Mouse (Mus musculus): ENCODE measurements at regions not wholly inside any gene's neighbourhood (a gene's known extent, or its start where the extent isn't known, plus 50 kb on each side); places are given as distances from the start of the nearest gene placed in this dataset.
A peak's percentile ranks its signal among the peaks of the same experiment; 100 is the strongest.

DNA sequence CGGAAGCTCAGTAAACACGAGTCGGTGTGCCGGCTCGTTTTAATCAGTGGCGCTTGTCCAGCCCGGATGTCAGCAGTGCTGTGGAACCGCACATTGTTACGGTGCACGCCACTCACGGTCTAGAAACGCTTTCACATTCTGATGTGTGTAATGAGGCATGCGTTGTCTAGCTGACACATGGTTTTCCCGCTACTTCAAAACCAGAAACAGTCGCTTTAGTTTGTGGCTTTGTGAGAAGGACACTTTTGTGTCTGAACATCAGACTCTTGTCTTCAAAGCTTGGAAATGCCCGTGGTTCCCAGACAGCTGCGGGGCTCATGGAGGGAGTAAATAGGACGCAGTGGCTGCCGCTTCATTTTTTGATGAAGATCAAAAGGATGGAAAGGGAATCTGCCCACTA lies 77.0 kb upstream of the Lgr5 start:
- H3K36me3 ChIP-seq (ENCODE audit: insufficient read depth, low read length), result no peaks in the 10 kb centered on the region
- ATAC-seq (replicated peaks; ENCODE audit: low FRiP score, low read depth), result no peak
- H3K9me3 ChIP-seq (replicated peaks; ENCODE audit: low read length), result no peaks in the 10 kb centered on the region
- peak overlapping the region; percentile 11; the same call in 1 of the 2 replicates for H3K4me3 ChIP-seq (replicated peaks; ENCODE audit: low read depth, low read length)
- H3K27me3 ChIP-seq (ENCODE audit: insufficient read depth, low read length), result no peaks in the 10 kb centered on the region
- no peak overlapping the region for H3K27ac ChIP-seq
- 45% methylated on average over 19 of the region's 19 CpGs for WGBS
- H3K4me1 ChIP-seq (replicated peaks; ENCODE audit: insufficient read depth, low read length), result no peaks in the 10 kb centered on the region
- H3K4me2 ChIP-seq (ENCODE audit: low read length), result peak overlapping the region; percentile 44
- no peak overlapping the region for H3K9ac ChIP-seq (ENCODE audit: low read depth, low read length)
- DNase-seq (ENCODE audit: low spot score), result peak; percentile 15
- no peak for TF ChIP-seq CTCF (IDR thresholded peaks at IDR 0.05; ENCODE audit: low read depth)

DNA sequence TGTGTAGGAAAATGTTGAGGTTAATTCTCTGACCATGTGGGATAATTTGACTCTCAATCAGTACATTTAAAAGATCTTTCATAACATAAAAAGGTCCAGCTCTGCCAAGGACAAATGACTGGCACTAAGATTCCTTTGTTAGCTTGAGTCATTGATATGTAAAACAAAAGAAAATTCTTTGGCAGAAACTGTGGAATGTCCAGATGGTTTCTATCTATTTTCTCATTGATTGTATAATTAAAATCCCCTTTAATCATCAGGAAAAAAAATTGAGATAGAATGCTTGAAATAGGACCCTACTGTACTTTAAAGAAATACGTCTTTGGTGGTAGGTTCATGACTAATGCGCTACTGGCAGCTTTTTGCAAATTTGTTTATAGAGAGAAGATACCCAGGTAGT lies 89.1 kb upstream of the Lgr5 start:
- no peak overlapping the region for H3K9ac ChIP-seq (ENCODE audit: low read depth, low read length)
- H3K27ac ChIP-seq, result no peak overlapping the region
- DNase-seq (ENCODE audit: low spot score), result no peak
- no peak for TF ChIP-seq CTCF (IDR thresholded peaks at IDR 0.05; ENCODE audit: low read depth)
- H3K4me1 ChIP-seq (replicated peaks; ENCODE audit: insufficient read depth, low read length), result no peaks in the 10 kb centered on the region
- no peaks in the 10 kb centered on the region for H3K36me3 ChIP-seq (ENCODE audit: insufficient read depth, low read length)
- no peaks in the 10 kb centered on the region for H3K27me3 ChIP-seq (ENCODE audit: insufficient read depth, low read length)
- ATAC-seq (replicated peaks; ENCODE audit: low FRiP score, low read depth), result no peak
- WGBS, result 91% methylated on average over 2 of the region's 2 CpGs
- H3K4me3 ChIP-seq (replicated peaks; ENCODE audit: low read depth, low read length), result no peak overlapping the region
- no peak overlapping the region for H3K4me2 ChIP-seq (ENCODE audit: low read length)
- H3K9me3 ChIP-seq (replicated peaks; ENCODE audit: low read length), result no peaks in the 10 kb centered on the region

DNA sequence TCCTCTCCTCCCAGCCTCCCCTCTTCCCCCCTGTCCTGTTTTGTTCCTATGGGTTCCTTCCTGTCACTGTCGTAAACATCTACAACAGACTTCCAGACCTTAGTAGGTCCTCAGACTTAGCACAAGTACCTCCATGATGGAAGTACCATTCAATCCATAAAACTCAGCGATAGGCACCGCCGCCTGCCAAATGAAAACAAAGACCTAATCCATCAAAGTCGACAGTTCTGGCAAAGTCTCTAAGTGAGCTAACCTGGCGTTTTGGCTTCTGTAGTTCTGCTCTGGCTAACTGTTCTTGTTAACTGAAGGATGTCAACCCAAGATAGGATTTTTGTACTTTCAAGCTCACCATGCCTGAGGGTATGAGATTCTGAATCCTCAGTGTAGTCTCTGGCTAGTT lies 93.5 kb upstream of the Lgr5 start:
- Histone ChIP-seq H3K9me3 (replicated peaks; ENCODE audit: low read length) (no peaks in the 10 kb centered on the region), H3K4me3 (replicated peaks; ENCODE audit: low read depth, low read length) (no peak overlapping the region), H3K9ac (ENCODE audit: low read depth, low read length) (no peak overlapping the region), H3K4me1 (replicated peaks; ENCODE audit: insufficient read depth, low read length) (no peaks in the 10 kb centered on the region), H3K27me3 (ENCODE audit: insufficient read depth, low read length) (no peaks in the 10 kb centered on the region), H3K27ac (no peak overlapping the region), H3K4me2 (ENCODE audit: low read length) (no peak overlapping the region), H3K36me3 (ENCODE audit: insufficient read depth, low read length) (no peaks in the 10 kb centered on the region)
- TF ChIP-seq CTCF (IDR thresholded peaks at IDR 0.05; ENCODE audit: low read depth), result no peak
- ATAC-seq (replicated peaks; ENCODE audit: low FRiP score, low read depth) (no peak), DNase-seq (ENCODE audit: low spot score) (no peak)
- WGBS, result 54% methylated on average over 6 of the region's 6 CpGs

DNA sequence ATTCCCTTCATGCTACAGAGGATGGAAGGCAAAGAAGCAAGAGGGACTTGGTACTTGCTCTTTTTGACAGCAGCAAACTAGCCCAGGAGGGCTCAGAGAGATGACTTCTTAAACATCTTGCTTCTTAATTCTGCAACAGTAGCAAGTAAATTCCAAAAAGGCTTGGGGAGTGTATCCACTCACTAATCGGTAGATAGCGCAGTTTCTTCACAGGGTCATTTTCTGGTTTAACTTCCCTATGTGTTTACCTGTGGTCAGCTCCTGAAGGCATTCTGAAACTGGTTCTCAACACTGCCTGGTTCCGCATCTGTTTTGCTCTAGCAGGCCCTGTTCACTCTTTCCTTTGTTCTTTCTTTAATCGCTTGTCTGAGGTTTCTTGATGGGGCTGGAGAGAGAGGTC lies 104.4 kb upstream of the Lgr5 start:
- H3K4me2 ChIP-seq (ENCODE audit: low read length), result no peak overlapping the region
- H3K27me3 ChIP-seq (ENCODE audit: insufficient read depth, low read length), result no peaks in the 10 kb centered on the region
- no peak overlapping the region for H3K27ac ChIP-seq
- H3K4me3 ChIP-seq (replicated peaks; ENCODE audit: low read depth, low read length), result no peak overlapping the region
- WGBS, result 94% methylated on average over 4 of the region's 4 CpGs
- no peaks in the 10 kb centered on the region for H3K4me1 ChIP-seq (replicated peaks; ENCODE audit: insufficient read depth, low read length)
- ATAC-seq (replicated peaks; ENCODE audit: low FRiP score, low read depth), result no peak
- no peaks in the 10 kb centered on the region for H3K36me3 ChIP-seq (ENCODE audit: insufficient read depth, low read length)
- H3K9ac ChIP-seq (ENCODE audit: low read depth, low read length), result no peak overlapping the region
- TF ChIP-seq CTCF (IDR thresholded peaks at IDR 0.05; ENCODE audit: low read depth), result no peak
- no peaks in the 10 kb centered on the region for H3K9me3 ChIP-seq (replicated peaks; ENCODE audit: low read length)
- DNase-seq (ENCODE audit: low spot score), result no peak

DNA sequence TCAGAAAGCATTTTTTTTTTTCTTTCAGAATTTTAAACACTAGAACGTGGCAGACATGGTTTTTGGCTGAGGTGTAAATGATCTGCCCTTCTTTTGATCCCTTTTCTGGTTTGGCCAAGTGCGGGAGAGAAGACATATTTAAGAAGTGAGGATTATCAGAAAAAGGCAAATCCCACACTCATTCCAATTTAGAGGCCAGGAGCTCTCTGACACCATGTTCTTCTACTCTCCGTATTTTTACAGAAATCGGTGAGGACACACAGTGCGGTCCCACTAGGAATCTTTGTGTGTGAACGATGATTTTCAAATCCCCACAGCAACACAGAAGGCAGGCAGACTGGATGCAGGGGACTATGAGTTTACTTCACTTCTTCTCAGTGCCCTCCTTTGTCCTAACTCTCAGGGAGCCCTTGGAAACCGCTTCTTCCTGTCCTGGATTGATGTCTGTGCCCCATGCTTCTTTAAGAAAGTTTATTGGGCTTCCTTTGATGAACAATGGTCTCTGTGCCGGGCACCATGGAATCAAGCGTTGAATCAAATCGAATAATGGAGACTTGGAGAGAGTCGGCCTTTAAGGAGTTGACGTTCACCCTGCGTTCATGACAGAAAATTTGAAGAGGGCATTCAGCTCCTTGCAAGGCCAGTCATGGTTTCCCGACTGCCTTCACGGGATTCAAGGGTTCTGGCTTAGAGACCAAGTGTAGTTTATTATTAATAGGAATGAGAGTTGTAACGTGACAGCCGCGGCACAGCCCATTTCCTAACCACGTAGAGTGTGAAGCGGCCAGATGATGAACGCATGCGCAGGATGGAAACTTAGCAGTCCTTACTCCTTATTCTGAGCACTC lies 106.6 kb upstream of the Lgr5 start:
- H3K9ac ChIP-seq (ENCODE audit: low read depth, low read length), result no peak overlapping the region
- H3K27me3 ChIP-seq (ENCODE audit: insufficient read depth, low read length), result no peaks in the 10 kb centered on the region
- no peaks in the 10 kb centered on the region for H3K4me1 ChIP-seq (replicated peaks; ENCODE audit: insufficient read depth, low read length)
- no peak for TF ChIP-seq CTCF (IDR thresholded peaks at IDR 0.05; ENCODE audit: low read depth)
- no peak overlapping the region for H3K4me2 ChIP-seq (ENCODE audit: low read length)
- H3K4me3 ChIP-seq (replicated peaks; ENCODE audit: low read depth, low read length), result no peak overlapping the region
- no peaks in the 10 kb centered on the region for H3K36me3 ChIP-seq (ENCODE audit: insufficient read depth, low read length)
- DNase-seq (ENCODE audit: low spot score) (no peak), ATAC-seq (replicated peaks; ENCODE audit: low FRiP score, low read depth) (no peak)
- H3K27ac ChIP-seq, result no peak overlapping the region
- no peaks in the 10 kb centered on the region for H3K9me3 ChIP-seq (replicated peaks; ENCODE audit: low read length)
- 87% methylated on average over 22 of the region's 22 CpGs for WGBS

DNA sequence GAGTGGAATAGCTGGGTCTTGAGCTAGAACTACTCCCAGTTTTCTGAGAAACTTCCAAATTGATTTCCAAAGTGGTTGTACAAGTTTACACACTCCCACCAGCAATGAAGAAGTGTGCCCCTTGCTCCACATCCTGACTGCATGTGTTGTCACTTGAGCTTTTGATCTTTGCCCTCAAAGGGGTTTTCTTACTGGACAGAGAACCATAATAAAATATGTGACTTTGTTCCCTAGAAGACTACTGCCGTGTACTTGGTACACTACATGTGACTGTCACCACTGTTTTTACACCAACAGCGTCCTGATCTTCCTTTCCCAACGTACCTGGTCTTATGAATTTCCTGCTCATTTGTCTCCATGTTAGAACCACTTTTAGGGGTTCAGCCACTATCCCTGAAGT lies 114.3 kb upstream of the Tspan8 start:
- H3K27ac ChIP-seq, result no peak overlapping the region
- no peaks in the 10 kb centered on the region for H3K9me3 ChIP-seq (replicated peaks; ENCODE audit: low read length)
- no peak overlapping the region for H3K4me2 ChIP-seq (ENCODE audit: low read length)
- no peak for DNase-seq (ENCODE audit: low spot score)
- WGBS, result 61% methylated on average over 3 of the region's 3 CpGs
- H3K4me3 ChIP-seq (replicated peaks; ENCODE audit: low read depth, low read length), result no peak overlapping the region
- no peak for ATAC-seq (replicated peaks; ENCODE audit: low FRiP score, low read depth)
- H3K9ac ChIP-seq (ENCODE audit: low read depth, low read length), result no peak overlapping the region
- TF ChIP-seq CTCF (IDR thresholded peaks at IDR 0.05; ENCODE audit: low read depth), result no peak
- no peaks in the 10 kb centered on the region for H3K4me1 ChIP-seq (replicated peaks; ENCODE audit: insufficient read depth, low read length)
- no peaks in the 10 kb centered on the region for H3K36me3 ChIP-seq (ENCODE audit: insufficient read depth, low read length)
- no peaks in the 10 kb centered on the region for H3K27me3 ChIP-seq (ENCODE audit: insufficient read depth, low read length)
